Mouse (Mus musculus) megakaryocyte, embryonic 14.5 days (primary cell): ENCODE measurements around the gene Nfkb1.

Experiments used
- FLI1 ChIP-seq: IDR thresholded peaks from 2 replicates; pipeline ENCODE4 v1.6.1; 2012; ENCODE audit warnings: low read length, inconsistent platforms, mixed read lengths
- GATA1 ChIP-seq: IDR thresholded peaks from 3 replicates; pipeline ENCODE4 v1.6.1; 2012; ENCODE audit warnings: mixed read lengths, low read length, inconsistent platforms, borderline replicate concordance

GRCm38 (mm10) chr3:135648501-135648900 is 42.8 kb downstream of the Nfkb1 start:
- no peak for TF ChIP-seq GATA1
- TF ChIP-seq FLI1 = no peak
